Mouse (Mus musculus) liver (tissue): ENCODE measurements around the gene Krtap12-1.
"Not testable (repeated sequence)": the region's sequence is repeated elsewhere in the genome, so short reads cannot be mapped to it uniquely, and the experiment has no call there.

Source experiments
- DNase-seq: peaks from one replicate; pipeline ENCODE4 v3.0.0-alpha.2; 2020; ENCODE audit warnings: mixed read lengths

The Krtap12-1 gene

DNA sequence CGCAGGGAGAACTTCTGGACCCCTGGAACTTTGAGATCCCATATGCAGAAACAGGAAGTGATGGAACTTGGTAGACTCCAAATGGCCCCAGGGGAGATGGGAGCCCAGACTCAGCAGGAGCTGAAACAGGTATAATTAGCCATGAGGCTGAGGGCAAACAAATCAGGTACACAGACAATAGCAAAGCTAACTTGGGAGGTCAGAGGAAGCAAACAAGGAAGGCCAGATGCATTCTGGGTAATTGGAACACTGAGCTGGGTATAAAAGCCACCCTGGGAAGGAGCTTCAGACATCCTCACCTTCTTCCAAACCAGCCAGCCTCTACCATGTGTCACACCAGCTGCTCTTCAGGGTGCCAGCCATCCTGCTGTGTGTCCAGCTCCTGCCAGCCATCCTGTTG lies at the start of gene Krtap12-1:
TSS of gene Krtap12-1 (plus strand) at position 301 of the 400 bp plus-strand sequence.
- not testable (repeated sequence) for DNase-seq

DNA sequence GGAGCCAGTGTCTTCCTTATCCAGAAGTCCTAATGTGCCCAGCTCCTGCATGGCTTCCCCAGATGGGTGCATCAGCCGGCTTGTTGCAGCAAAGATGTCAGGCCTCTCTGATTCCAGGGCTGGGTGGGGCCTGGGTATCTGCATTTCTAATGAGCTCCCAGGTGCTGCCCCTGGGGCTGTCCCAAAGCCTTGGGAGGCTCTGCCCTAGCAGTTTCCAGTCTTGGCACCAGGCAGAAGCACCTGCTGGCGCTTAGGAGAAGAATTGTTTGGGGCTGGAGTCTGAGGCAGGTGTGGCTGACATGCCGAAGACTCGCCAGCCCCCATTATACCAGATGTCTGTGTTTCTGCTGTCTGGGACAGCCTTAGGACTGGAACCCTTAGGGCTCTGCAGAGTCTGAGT lies 49.7 kb upstream of the Krtap12-1 start:
- DNase-seq = no peak

DNA sequence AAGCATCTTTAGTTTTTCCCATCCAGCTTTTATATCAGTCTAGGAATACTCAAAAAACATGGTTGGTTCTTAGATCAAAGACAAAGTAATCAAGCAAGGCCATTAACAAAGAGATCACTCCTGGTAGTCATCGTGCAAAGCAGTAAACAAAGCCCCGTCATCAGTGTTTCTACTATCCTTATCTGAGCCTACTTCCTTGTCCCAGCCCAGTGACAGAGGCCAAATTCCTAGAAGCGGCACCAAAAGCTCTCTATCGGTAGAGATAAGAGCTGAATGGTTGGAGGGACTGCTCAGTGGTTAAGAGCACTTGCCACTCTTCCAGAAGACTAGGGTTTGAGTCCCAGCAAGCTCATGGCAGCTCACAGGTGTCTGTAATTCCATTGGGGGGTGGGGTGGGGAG lies 48.9 kb upstream of the Krtap12-1 start:
- DNase-seq = peak; percentile 58

DNA sequence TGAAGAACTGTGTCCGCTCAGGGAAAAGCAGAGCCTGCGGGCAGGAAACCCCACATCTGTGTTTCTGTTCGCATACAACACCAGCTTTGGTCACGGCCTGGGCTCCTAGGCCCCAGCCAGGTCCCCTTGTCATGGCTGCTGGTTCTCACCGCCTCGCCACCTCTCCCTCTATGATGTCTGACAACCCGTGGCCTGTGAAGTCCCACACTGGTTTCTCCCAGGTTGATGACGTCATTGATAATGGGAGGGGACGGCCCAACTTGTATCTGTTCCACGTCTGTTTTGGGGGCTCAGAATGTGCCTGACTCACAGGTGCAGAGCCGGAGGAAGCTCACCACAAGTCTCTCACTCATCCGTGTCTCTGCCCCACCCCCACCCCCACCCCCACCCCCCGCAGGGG lies 46.6 kb upstream of the Krtap12-1 start:
- no peak for DNase-seq

DNA sequence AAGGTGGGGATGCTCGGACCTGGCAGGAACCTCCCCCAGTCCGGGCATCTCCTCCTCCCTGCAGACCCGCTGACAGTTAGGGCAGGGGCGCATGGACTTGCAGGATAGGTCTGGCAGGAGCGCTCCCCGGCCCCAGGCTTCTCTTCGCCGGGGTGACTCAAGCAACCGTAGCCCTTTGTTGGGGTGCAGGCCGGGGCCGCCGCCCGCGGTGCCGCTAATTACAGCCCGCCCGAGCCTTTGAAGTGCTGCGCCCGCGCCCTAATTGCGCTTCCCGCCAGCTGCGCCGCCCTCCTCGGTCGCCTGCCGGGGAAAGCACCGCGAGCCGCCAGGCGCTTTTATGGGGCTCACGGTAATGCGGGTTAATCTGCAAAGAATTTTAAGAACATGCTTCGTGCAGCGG lies 42.8 kb upstream of the Krtap12-1 start:
- DNase-seq = no peak

DNA sequence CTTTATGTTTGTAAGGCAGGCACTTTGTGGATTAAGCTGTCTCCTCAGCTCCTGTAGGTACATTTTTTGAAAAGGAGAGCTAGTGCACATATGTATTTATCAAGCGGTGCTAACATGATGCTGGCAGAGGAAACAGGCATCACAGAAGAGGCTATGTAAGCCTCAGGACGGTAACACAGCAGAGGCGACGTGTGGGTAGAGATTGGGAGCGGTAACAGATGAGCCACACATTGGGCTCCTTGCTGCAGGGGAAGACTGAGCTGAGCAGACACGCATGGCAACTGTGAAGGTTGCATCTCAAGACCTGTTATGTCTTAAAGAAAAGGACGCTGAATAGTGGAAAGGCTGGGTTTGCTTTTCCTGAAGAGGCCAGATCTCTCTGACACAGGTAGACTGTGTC lies 37.4 kb upstream of the Krtap12-1 start:
- DNase-seq = no peak

DNA sequence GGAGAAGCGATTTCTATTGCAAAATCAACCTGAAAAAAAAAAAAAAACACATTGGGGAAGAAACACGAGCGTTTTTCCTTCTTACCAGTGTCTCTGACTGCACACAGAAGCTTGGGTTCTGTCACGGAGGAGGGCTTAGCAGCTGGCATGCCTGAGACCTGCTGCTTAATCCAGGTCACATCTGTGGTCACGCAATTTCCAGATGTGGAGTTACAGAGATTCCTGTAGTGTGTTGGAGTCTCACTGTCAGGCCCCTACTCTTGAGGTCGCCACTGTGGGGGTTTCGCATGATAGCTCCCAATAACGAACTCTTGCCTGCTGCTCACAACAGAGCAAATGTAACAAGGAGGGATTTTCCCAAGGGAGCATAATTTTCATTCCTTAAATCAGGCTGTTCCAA lies 36.2 kb upstream of the Krtap12-1 start:
- DNase-seq = no peak

DNA sequence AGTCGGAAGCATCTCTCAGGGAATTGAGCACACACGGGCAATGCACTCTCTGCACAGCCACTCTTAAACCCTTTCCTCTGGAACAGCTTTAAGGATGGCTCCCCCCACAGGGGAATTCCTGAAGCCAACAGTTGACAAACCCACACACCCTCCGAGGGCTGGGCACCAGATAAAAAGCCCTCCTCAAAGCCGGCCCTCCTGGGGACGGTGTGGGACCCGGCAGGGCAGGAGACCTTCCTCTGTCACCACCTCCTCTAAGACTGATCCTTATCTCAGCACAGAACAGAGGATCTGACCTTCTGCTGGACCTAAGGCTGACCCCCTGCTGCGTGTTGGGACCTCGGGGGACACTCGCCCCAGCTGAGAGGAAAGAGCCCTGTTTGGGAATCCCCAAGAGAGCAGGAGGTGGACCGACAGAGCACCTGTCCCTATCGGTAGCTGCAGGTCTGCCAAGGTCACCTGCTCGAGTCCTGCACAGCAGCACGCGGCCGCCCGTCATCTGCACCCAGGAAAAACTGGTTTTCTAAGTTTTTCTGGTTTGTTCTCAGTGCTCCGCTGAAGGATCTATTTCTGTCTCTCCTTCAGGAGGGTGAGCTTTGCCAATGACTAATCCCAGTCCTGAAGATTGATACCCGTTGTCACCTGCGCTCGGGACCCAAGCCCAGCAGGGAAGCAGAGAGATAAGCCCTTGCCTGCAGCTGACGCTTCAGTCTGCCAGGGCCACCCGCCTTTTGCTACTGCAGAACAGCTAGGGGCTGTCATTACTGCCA lies 34.3 kb upstream of the Krtap12-1 start, which contains the start of gene Tspear:
TSS of gene Tspear (plus strand) at position 675 of the 770 bp plus-strand sequence.
- no peak for DNase-seq

DNA sequence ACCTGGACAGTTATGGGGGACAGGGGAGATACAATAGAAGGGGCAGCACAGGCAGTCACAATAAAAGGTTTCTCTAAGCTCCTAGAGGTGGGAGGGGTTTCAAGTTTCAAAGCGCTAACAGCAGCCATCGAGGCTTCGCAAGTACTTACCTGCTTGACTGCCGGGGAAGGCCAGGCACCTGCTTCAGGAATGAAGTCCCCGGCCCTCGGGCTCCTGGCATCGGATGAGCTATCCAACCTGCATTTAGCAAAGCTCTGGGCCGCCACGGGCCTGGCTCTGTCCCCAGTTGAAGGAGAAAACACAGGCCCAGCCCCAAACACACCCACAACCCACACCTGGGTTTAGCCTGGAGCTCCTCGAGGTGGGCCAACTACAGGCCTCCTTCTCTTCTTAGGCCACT lies 33.4 kb upstream of the Krtap12-1 start:
- no peak for DNase-seq

DNA sequence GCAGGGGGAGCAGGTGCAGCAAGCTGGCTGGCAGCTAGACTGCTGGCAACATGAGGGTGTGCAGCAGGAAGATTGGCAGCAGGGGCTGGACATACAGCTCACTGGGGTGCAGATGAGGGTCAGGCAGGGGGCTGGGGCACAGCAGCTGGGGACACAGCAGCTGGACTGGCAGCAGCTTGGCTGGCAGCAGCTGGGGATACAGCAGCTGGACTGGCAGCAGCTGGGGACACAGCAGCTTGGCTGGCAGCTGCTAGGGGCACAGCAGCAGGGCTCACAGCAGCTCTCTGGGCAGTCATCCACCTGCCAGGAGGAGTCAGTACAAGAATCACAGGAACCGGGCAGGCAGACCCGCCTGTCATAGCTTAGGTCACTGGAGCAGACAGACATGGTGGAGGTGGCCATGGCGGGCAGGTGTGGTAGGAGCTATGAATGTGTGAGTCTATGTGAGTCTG lies 30.0 kb upstream of the Krtap12-1 start, which contains the start of gene Gm19402:
TSS of gene Gm19402 (minus strand) at position 402 of the 452 bp plus-strand sequence.
- DNase-seq = not testable (repeated sequence)

DNA sequence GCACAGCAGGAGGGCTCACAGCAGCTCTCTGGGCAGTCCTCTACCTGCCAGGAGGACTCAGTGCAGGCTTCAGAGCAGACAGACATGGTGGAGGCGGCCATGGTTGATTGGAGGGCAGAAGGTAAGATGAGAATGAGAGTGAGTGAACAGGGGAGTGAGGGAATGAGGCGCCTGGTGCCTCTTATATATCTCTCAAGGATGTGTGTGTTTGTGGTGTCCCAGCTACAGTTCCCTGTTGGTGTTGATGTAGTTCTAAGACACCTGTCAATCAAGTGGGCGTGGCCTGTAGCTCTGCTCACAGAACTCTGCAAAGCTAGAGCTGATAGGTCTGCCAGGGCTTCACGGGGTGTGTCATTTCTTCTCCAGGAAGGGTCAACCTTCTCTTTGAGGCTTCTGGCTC lies 23.3 kb upstream of the Krtap12-1 start, which contains the start of gene Gm9508:
TSS of gene Gm9508 (minus strand) at position 101 of the 400 bp plus-strand sequence.
- no peak for DNase-seq

DNA sequence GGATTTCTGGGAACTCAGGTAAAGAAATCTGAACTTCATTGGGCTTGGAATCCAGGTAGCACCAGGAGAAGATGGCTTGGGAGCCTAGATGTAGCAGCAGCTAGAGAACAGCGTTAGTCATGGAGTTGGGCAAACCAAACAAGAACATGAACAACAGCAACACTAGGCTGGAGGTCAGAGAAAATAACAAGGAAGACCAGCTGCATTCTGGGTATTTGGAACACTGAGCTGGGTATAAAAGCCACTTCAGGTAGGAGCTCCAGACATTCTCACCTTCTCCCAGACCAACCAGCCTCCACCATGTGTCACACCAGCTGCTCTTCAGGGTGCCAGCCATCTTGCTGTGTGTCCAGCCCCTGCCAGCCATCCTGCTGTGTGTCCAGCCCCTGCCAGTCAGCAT lies 14.1 kb upstream of the Krtap12-1 start, which contains the start of gene Gm10272:
TSS of gene Gm10272 (plus strand) at position 301 of the 400 bp plus-strand sequence.
- no peak for DNase-seq

DNA sequence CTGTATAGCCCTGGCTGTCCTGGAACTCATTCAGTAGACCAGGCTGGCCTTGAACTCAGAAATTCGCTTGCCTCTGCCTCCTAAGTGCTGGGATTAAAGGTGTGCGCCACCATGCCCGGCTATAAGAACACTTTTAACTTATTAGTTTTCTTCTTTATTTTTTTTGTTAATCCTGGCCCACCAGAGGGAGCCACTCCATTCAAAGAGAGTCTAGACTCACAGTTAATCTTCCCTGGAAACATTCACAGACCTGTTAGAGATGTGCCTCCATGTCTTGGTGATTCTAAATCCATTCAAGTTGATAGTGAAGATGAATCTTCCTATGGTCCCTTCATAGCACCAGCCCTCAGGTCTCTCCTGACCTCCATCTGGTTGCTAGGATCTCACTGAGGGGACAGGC lies 10.6 kb upstream of the Krtap12-1 start:
- DNase-seq = no peak

DNA sequence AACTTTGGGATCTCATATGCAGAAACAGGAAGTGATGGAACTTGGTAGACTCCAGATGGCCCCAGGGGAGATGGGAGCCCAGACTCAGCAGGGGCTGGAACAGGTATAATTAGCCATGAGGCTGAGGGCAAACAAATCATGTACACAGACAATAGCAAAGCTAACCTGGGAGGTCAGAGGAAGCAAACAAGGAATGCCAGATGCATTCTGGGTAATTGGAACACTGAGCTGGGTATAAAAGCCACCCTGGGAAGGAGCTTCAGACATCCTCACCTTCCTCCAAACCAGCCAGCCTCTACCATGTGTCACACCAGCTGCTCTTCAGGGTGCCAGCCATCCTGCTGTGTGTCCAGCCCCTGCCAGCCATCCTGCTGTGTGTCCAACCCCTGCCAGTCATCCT lies 9.2 kb upstream of the Krtap12-1 start, which contains the start of gene Gm10024:
TSS of gene Gm10024 (plus strand) at position 301 of the 400 bp plus-strand sequence.
- DNase-seq = not testable (repeated sequence)

DNA sequence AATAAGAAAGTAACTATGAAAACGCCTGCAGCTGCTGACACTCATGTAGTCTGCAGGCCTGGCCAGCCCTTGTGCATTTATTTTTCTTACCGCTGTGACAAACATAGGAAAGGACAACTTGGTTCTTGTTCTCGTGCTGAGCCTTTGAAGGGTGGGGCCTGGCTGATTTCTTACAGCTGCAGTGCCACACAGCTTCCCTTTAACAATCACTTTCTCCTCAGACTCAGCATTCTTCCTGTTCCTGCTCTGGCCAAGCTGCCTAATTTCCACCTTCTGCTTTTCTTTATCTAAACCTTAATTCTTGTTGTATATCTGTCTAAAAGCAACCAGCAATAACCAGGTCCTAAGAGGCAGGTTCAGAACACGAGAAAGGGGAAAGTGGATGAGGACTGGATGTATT lies 6.7 kb upstream of the Krtap12-1 start:
- no peak for DNase-seq

DNA sequence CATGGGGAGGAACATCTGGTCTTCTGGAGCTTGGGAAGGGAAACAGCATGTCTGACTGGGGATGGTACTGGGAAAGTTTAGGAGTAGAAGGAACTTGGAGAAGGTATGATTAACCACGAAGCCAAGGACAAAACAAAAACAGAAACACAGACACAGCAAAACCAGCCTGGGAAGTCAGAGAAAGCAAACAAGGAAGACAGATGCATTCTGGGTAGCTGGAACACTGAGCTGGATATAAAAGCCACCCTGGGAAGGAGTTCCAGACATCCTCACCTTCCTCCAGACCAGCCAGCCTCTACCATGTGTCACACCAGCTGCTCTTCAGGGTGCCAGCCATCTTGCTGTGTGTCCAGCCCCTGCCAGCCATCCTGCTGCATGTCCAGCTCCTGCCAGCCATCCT lies 4.9 kb upstream of the Krtap12-1 start, which contains the start of gene Gm10142:
TSS of gene Gm10142 (plus strand) at position 301 of the 400 bp plus-strand sequence.
- no peak for DNase-seq

DNA sequence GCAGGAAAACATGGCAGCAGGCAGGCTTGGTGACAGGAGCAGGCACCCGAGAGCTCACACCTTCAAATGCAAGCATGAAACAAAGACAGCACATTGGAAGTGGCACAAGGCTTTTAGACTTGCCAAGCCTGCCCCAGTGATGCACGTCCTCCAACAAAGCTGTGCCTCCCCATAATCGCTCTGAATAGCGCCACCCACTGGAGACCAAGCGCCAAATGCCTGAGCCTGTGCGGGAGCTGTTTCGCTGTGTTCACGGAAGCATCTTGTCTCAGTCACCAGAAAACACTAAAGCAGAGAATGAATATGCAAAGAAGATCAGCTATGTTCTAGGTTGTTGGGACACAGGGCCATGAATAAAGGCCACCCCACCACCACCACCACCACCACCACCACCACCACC lies 4.5 kb downstream of the Krtap12-1 start:
- no peak for DNase-seq

DNA sequence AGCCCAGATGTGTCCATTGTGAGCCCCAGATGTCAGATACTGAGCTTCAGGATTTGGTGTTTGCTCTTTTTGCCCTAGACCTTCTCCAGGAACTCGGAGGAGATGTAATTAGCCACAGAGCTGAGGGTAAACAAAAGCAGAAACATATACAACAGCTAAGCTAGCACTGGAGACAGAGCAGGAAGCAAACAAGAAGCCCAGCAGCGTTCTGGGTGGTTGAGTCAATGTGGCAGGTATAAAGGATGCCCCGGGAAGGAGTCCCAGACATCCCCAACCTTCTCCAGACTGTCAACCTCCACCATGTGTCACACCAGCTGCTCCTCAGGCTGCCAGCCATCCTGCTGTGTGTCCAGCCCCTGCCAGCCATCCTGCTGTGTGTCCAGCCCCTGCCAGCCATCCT lies 5.8 kb downstream of the Krtap12-1 start, which contains the start of gene Gm10100:
TSS of gene Gm10100 (plus strand) at position 301 of the 400 bp plus-strand sequence.
- DNase-seq = no peak

DNA sequence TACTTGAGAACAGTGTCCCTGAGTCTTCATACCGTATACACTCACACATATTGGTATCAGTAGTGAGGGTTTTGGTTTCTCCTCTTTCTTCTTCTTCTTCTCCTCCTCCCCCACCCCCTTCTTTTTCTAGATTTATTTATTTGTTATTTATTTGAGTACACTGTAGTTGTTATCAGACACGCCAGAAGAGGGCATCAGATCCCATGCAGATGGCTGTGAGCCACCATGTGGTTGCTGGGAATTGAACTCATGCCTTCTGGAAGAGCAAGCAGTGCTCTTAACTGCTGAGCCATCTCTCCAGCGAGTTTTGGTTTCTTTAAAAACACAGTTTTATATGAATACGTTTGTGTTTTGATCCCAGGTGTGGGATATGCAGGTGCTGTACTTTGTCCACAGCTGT lies 7.9 kb downstream of the Krtap12-1 start:
- DNase-seq = no peak

DNA sequence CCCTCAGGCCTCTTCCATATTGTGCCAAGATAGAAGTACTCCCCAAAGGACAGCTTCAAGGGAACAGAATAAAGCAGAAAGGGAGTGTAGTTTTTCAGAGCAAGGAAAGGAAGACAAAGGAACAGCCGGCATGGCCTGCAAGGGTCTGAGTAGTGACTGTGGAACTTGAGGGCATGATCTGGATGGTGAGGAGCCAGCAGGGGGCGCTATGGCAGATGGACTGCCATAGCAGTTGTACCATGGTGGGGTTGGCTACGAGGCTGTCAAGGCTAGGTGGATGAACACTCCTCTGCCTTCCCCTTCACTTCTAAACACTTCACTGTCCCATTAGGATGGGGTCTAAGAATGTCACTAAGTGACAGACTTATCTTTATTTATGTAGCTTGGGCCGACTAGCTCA lies 8.8 kb downstream of the Krtap12-1 start:
- DNase-seq = peak; percentile 41

DNA sequence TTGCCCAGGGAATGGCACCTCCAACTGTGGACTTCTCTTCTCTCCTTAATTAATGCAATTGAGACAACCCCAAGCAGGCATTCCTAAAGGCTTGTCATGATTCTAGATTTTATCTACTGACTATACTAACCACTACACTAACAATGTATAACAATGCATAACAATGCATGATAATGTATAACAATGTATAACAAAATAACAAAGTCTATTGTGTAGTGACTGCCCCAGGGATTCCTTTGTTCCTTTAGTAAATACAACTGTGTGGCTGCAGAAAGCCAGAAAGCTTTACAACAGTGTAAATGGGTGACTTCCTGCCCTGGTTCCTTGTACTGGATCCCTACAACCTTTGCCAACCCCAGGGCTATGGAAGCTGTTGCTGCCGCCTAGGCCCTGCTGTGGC lies 15.5 kb downstream of the Krtap12-1 start:
- DNase-seq = no peak

DNA sequence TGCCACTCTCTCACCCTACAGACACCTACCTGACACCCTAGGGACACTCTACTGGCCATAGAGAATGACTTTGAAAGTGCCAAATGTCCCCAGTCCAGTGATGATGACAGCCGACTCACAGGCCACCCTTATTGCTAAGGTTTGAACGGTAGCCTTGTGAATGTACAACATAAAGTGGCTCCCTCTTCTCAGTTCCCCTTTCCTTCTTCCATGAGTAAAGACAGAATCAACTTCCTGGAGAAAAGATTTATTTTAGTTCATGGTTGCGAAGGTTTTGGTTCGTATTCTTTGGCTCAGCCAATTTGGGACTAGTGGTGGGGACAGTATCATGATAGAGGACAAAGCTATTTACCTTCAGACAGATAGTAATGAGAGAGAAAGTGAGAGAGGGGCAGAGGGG lies 18.5 kb downstream of the Krtap12-1 start:
- DNase-seq = no peak

DNA sequence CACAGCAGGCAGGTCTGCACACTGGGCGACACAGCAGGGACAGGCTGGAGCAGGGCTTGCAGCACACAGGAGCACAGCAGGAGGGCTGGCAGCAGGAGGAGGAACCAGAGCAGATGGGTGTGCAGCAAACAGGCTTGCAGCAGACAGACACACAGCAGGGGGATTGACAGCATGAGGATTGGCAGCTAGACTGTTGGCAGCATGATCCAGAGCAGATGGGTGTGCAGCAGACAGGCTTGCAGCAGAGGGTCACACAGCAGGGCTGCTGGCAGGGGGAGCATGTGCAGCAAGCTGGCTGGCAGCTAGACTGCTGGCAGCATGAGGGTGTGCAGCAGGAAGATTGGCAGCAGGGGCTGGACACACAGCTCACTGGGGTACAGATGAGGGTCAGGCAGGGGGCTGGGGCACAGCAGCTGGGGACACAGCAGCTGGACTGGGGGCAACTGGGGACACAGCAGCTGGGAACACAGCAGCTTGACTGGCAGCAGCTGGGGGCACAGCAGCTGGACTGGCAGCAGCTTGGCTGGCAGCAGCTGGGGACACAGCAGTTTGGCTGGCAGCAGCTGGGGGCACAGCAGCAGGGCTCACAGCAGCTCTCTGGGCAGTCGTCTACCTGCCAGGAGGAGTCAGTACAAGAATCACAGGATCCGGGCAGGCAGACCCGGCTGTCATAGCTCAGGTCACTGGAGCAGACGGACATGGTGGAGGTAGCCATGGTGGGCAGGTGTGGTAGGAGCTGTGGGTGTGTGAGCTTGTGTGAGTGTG lies 21.7 kb downstream of the Krtap12-1 start, which contains the start of gene Gm18596:
TSS of gene Gm18596 (minus strand) at position 715 of the 765 bp plus-strand sequence.
- not testable (repeated sequence) for DNase-seq
